Mouse (Mus musculus) MEL (cell line): Measurements from ENCODE around the gene Vgll4. TPM values are rescaled to one million over a fixed set of nuclear protein-coding genes. Genes with fewer than 3 reads are reported as not detected.

Experiments
- DNase-seq: peaks from one replicate; pipeline ENCODE4 v3.0.0; 2011; ENCODE audit warnings: low read depth, low spot score
- H3K27ac ChIP-seq: 2 replicates; pipeline ENCODE4 v1.5.1; 2012; ENCODE audit warnings: low read depth, mild to moderate bottlenecking, control low read depth, low read length, moderate library complexity; ENCODE audit not compliant: control insufficient read depth
- H3K27me3 ChIP-seq, 2 experiments: fragments of 150-350 bp in 1 of 2; sonication (generic) in 1 of 2; 2 replicates each; pipeline ENCODE4 v1.6.1; 2012; ENCODE audit warnings: low read length in 2 of 2, mild to moderate bottlenecking in 2 of 2, improper control_type of control experiment in 1 of 2, moderate library complexity in 1 of 2; ENCODE audit not compliant: insufficient read depth in 2 of 2, control insufficient read depth in 1 of 2
- H3K36me3 ChIP-seq, 2 experiments: 2 replicates each; pipeline ENCODE4 v1.6.1; 2012 to 2014; ENCODE audit warnings: low read length in 2 of 2, improper control_type of control experiment in 1 of 2, inconsistent platforms in 1 of 2, mild to moderate bottlenecking in 1 of 2; ENCODE audit not compliant: insufficient read depth in 2 of 2, control insufficient read depth in 1 of 2
- H3K4me1 ChIP-seq, 2 experiments: fragments of 150-350 bp in 1 of 2; sonication (generic) in 1 of 2; 2 replicates each; pipeline ENCODE4 v1.6.1; 2012; ENCODE audit warnings: low read length in 2 of 2, improper control_type of control experiment in 1 of 2, mild to moderate bottlenecking in 1 of 2; ENCODE audit not compliant: insufficient read depth in 2 of 2, control insufficient read depth in 1 of 2
- H3K4me3 ChIP-seq, 2 experiments: fragments of 150-350 bp in 1 of 2; sonication (generic) in 1 of 2; 2 replicates each; pipeline ENCODE4 v1.5.1; 2012; ENCODE audit warnings: low read depth in 2 of 2, low read length in 2 of 2, mild to moderate bottlenecking in 2 of 2, moderate library complexity in 2 of 2, control low read depth in 1 of 2, improper control_type of control experiment in 1 of 2; ENCODE audit not compliant: control insufficient read depth in 1 of 2, insufficient read depth in 1 of 2
- H3K79me2 ChIP-seq: 2 replicates; pipeline ENCODE4 v1.6.1; 2012; ENCODE audit warnings: mild to moderate bottlenecking, low read length, moderate library complexity; ENCODE audit not compliant: control insufficient read depth, poor library complexity, insufficient read depth
- H3K9ac ChIP-seq: 2 replicates; pipeline ENCODE4 v1.6.1; 2012; ENCODE audit warnings: low read depth, mild to moderate bottlenecking, control low read depth, low read length, moderate library complexity; ENCODE audit not compliant: control insufficient read depth, poor library complexity, severe bottlenecking
- H3K9me3 ChIP-seq: fragments of 150-350 bp; sonication (generic); replicated peaks from 2 replicates; pipeline ENCODE4 v1.6.1; 2012; ENCODE audit warnings: mild to moderate bottlenecking, low read length, improper control_type of control experiment, moderate library complexity; ENCODE audit not compliant: insufficient read depth
- BHLHE40 ChIP-seq: IDR thresholded peaks from 2 replicates; pipeline ENCODE4 v1.6.1; 2012; ENCODE audit warnings: low read depth, mild to moderate bottlenecking, inconsistent platforms, low read length, improper control_type of control experiment, borderline replicate concordance
- CHD1 ChIP-seq: IDR thresholded peaks from 2 replicates; pipeline ENCODE4 v1.6.1; 2012; ENCODE audit warnings: low read depth, mild to moderate bottlenecking, inconsistent platforms, low read length, improper control_type of control experiment
- CHD2 ChIP-seq: IDR thresholded peaks from 2 replicates; pipeline ENCODE4 v1.6.1; 2011; ENCODE audit warnings: low read length, improper control_type of control experiment
- CTCF ChIP-seq, 3 experiments: IDR thresholded peaks in 2 of 3; conservative IDR thresholded peaks in 1 of 3; 2 replicates each; pipeline ENCODE4 v1.5.1; 2011 to 2012; ENCODE audit warnings: low read length in 3 of 3, low read depth in 2 of 3, mild to moderate bottlenecking in 2 of 3, improper control_type of control experiment in 1 of 3, inconsistent platforms in 1 of 3, mixed read lengths in 1 of 3, moderate library complexity in 1 of 3; ENCODE audit not compliant: control insufficient read depth in 1 of 3, insufficient read depth in 1 of 3, poor library complexity in 1 of 3, severe bottlenecking in 1 of 3
- E2F4 ChIP-seq: IDR thresholded peaks from 2 replicates; pipeline ENCODE4 v1.6.1; 2011; ENCODE audit warnings: low read depth, low read length, improper control_type of control experiment, borderline replicate concordance
- ETS1 ChIP-seq: IDR thresholded peaks from 2 replicates; pipeline ENCODE4 v1.6.1; 2012; ENCODE audit warnings: low read depth, mild to moderate bottlenecking, inconsistent platforms, low read length, improper control_type of control experiment, moderate library complexity
- GATA1 ChIP-seq: IDR thresholded peaks from 2 replicates; pipeline ENCODE4 v1.6.1; 2011; ENCODE audit warnings: low read depth, low read length, improper control_type of control experiment
- HCFC1 ChIP-seq: IDR thresholded peaks from 2 replicates; pipeline ENCODE4 v1.6.1; 2012; ENCODE audit warnings: low read depth, mild to moderate bottlenecking, inconsistent platforms, low read length, improper control_type of control experiment, moderate library complexity
- MAX ChIP-seq: IDR thresholded peaks from 2 replicates; pipeline ENCODE4 v1.6.1; 2011; ENCODE audit warnings: low read length, improper control_type of control experiment
- MEF2A ChIP-seq: IDR thresholded peaks from 2 replicates; pipeline ENCODE4 v1.6.1; 2014; ENCODE audit warnings: low read depth, mild to moderate bottlenecking, inconsistent platforms, low read length, improper control_type of control experiment; ENCODE audit not compliant: poor library complexity, insufficient replicate concordance, severe bottlenecking; ENCODE audit errors: extremely low read depth
- MXI1 ChIP-seq: IDR thresholded peaks from 2 replicates; pipeline ENCODE4 v1.6.1; 2011; ENCODE audit warnings: mild to moderate bottlenecking, low read depth, low read length, improper control_type of control experiment
- MYB ChIP-seq: IDR thresholded peaks from 2 replicates; pipeline ENCODE4 v1.6.1; 2011; ENCODE audit warnings: mild to moderate bottlenecking, low read depth, low read length, improper control_type of control experiment
- MYC ChIP-seq: IDR thresholded peaks from 2 replicates; pipeline ENCODE4 v1.6.1; 2011; ENCODE audit warnings: low read depth, mild to moderate bottlenecking, low read length, improper control_type of control experiment, moderate library complexity
- NRF1 ChIP-seq: IDR thresholded peaks from 2 replicates; pipeline ENCODE4 v1.6.1; 2014; ENCODE audit warnings: low read depth, mild to moderate bottlenecking, inconsistent platforms, low read length, improper control_type of control experiment, moderate library complexity; ENCODE audit not compliant: poor library complexity, insufficient read depth, severe bottlenecking
- POLR2A ChIP-seq, 2 experiments: IDR thresholded peaks; 2 replicates each; pipeline ENCODE4 v1.6.1; 2011 to 2012; ENCODE audit warnings: low read length in 2 of 2, mild to moderate bottlenecking in 2 of 2, control low read depth in 1 of 2, improper control_type of control experiment in 1 of 2, low read depth in 1 of 2, moderate library complexity in 1 of 2; ENCODE audit not compliant: control insufficient read depth in 1 of 2, insufficient read depth in 1 of 2, poor library complexity in 1 of 2
- POLR2AphosphoS2 ChIP-seq: IDR thresholded peaks from 2 replicates; pipeline ENCODE4 v1.6.1; 2011; ENCODE audit warnings: low read length, improper control_type of control experiment
- POLR2AphosphoS5 ChIP-seq: IDR thresholded peaks from 2 replicates; pipeline ENCODE4 v1.6.1; 2012; ENCODE audit warnings: low read depth, borderline replicate concordance, mild to moderate bottlenecking, inconsistent platforms, low read length, moderate library complexity, mixed read lengths
- SMC3 ChIP-seq: IDR thresholded peaks from 2 replicates; pipeline ENCODE4 v1.6.1; 2011; ENCODE audit warnings: low read depth, low read length, improper control_type of control experiment
- TAL1 ChIP-seq: IDR thresholded peaks from 2 replicates; pipeline ENCODE4 v1.6.1; 2012; ENCODE audit warnings: mild to moderate bottlenecking, inconsistent platforms, low read length, moderate library complexity, mixed read lengths
- TCF12 ChIP-seq: IDR thresholded peaks from 2 replicates; pipeline ENCODE4 v1.6.1; 2014; ENCODE audit warnings: low read depth, mild to moderate bottlenecking, inconsistent platforms, low read length, improper control_type of control experiment, moderate library complexity
- ZC3H11A ChIP-seq: IDR thresholded peaks from 2 replicates; pipeline ENCODE4 v1.6.1; 2012; ENCODE audit warnings: low read depth, mild to moderate bottlenecking, inconsistent platforms, low read length, improper control_type of control experiment
- ZMIZ1 ChIP-seq: IDR thresholded peaks from 2 replicates; pipeline ENCODE4 v1.6.1; 2012; ENCODE audit warnings: low read depth, mild to moderate bottlenecking, inconsistent platforms, low read length, improper control_type of control experiment, moderate library complexity
- ZNF384 ChIP-seq: IDR thresholded peaks from 2 replicates; pipeline ENCODE4 v1.6.1; 2012; ENCODE audit warnings: low read depth, mild to moderate bottlenecking, inconsistent platforms, low read length, improper control_type of control experiment
- polyA plus RNA-seq, 2 experiments: library from polyadenylated mRNA; stranded (reverse) in 1 of 2; unstranded in 1 of 2; fragments of >175 nt in 1 of 2; fragments of >200 nt in 1 of 2; gene quantifications; 2 replicates each; pipeline versions ENCODE4 v1.2.1 to v1.2.4; 2012; ENCODE audit warnings: low replicate concordance in 2 of 2, low read depth in 1 of 2; ENCODE audit not compliant: insufficient read length in 2 of 2, insufficient read depth in 1 of 2, missing spikeins in 1 of 2
- total RNA-seq: library from RNA; depleted of rRNA; stranded (reverse); fragments of 300-350 nt; gene quantifications from 2 replicates; pipeline ENCODE4 v1.2.3, GENCODE M21; 2012

Vgll4 gene
- total and polyA plus RNA-seq, 3 experiments = 18.1 to 21.5 TPM; not detected in 1

DNA sequence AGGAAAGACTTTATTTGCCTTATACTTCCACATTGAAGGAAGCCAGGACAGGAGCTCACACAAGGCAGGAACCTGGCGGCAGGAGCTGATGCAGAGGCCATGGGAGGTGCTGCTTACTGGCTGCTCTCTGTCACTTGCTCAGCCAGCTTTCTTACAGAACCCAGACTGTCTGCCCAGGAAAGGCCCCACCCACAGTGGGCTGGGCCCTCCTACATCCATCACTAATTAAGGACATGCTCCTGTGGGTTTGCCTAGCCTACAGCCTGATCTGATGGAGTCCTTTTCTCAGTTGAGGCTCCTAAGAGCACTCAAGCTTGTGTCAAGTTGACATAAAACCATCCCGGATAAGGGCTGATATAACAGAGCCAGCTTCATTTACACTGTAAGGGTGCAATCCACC, 115.4 kb downstream of the Vgll4 start:
- Histone ChIP-seq H3K4me1 (peaks cover 2 to 4% of the 10 kb centered on the region in 2 experiments; a peak in 3 of 4 replicates), H3K27me3 (no peaks in the 10 kb centered on the region)
- TF ChIP-seq CHD2 = no peak
- TF ChIP-seq ZC3H11A = no peak
- TF ChIP-seq BHLHE40 = no peak
- no peak for TF ChIP-seq NRF1
- no peak for TF ChIP-seq POLR2AphosphoS2
- TF ChIP-seq SMC3 = no peak
- TF ChIP-seq, all 39 proteins: peak for 0
- H3K9ac ChIP-seq = no peak overlapping the region
- H3K9me3 ChIP-seq = no peaks in the 10 kb centered on the region
- H3K4me3 ChIP-seq = no peak overlapping the region
- DNase-seq = no peak
- no peaks in the 10 kb centered on the region for H3K79me2 ChIP-seq
- H3K27ac ChIP-seq = no peak overlapping the region
- peaks cover 0 to 3% of the 10 kb centered on the region in 2 experiments; a peak in 2 of 4 replicates for H3K36me3 ChIP-seq

GRCm38 (mm10) chr6:114852739-114853138, 117.1 kb downstream of the Vgll4 start:
- Histone ChIP-seq H3K4me3 (no peak overlapping the region), H3K9ac (no peak overlapping the region), H3K36me3 (peaks cover 0 to 12% of the 10 kb centered on the region in 2 experiments; a peak in 2 of 4 replicates), H3K9me3 (no peaks in the 10 kb centered on the region), H3K27ac (no peak overlapping the region), H3K4me1 (peaks cover 6 to 15% of the 10 kb centered on the region in 2 experiments; a peak in 3 of 4 replicates), H3K27me3 (no peaks in the 10 kb centered on the region), H3K79me2 (no peaks in the 10 kb centered on the region)
- DNase-seq = no peak
- TF ChIP-seq POLR2AphosphoS5 (no peak), MEF2A (no peak), SMC3 (no peak), ZMIZ1 (no peak), POLR2A (IDR thresholded peaks at IDR 0.05; ENCODE audit: control insufficient read depth in 1 of 2, insufficient read depth in 1 of 2, low read depth in 1 of 2, low read length in 2 of 2, poor library complexity in 1 of 2) (no peak), TAL1 (no peak), MXI1 (no peak), MAX (no peak), CTCF (IDR thresholded peaks at IDR 0.05 in 2 of 3, conservative IDR thresholded peaks at IDR 0.05 in 1 of 3; ENCODE audit: control insufficient read depth in 1 of 3, insufficient read depth in 1 of 3, low read depth in 2 of 3, low read length in 3 of 3, poor library complexity in 1 of 3, severe bottlenecking in 1 of 3) (no peak), ZNF384 (no peak), MYC (no peak), HCFC1 (no peak), TCF12 (no peak), CHD1 (no peak), E2F4 (no peak), MYB (no peak), ETS1 (no peak), GATA1 (no peak), NRF1 (no peak)
